Mouse (Mus musculus) megakaryocyte, embryonic 14.5 days (primary cell): ENCODE results near the gene Ust.

ENCODE experiments used
- FLI1 ChIP-seq: IDR thresholded peaks from 2 replicates; pipeline ENCODE4 v1.6.1; 2012; ENCODE audit warnings: low read length, inconsistent platforms, mixed read lengths
- GATA1 ChIP-seq: IDR thresholded peaks from 3 replicates; pipeline ENCODE4 v1.6.1; 2012; ENCODE audit warnings: mixed read lengths, low read length, inconsistent platforms, borderline replicate concordance

GRCm38 (mm10) chr10:8297214-8297613 is 221.4 kb downstream of the Ust start:
- no peak for TF ChIP-seq GATA1
- no peak for TF ChIP-seq FLI1
